Mouse (Mus musculus) heart, embryonic 12.5 days (tissue): ENCODE results near the gene Jmjd7. TPM values are rescaled to one million over a fixed set of nuclear protein-coding genes. Genes with fewer than 3 reads are reported as not detected.

ENCODE experiments used
- ATAC-seq: fragments of 200-750 bp; cut with Nextera tagmentation; 2 replicates; pipeline ENCODE4 v1.8.0; 2017; ENCODE audit warnings: moderate TSS enrichment, moderate library complexity; ENCODE audit not compliant: insufficient number of reproducible peaks, low FRiP score
- H3K27ac ChIP-seq: fragments of 300-500 bp; sonication (generic); 2 replicates; pipeline ENCODE4 v1.5.1; 2016; ENCODE audit warnings: mild to moderate bottlenecking, moderate library complexity; ENCODE audit not compliant: poor library complexity, severe bottlenecking
- H3K27me3 ChIP-seq: fragments of 300-500 bp; sonication (generic); replicated peaks from 2 replicates; pipeline ENCODE4 v1.6.1; 2016; ENCODE audit warnings: mild to moderate bottlenecking, moderate library complexity
- H3K36me3 ChIP-seq: fragments of 300-500 bp; sonication (generic); 2 replicates; pipeline ENCODE4 v1.6.1; 2016; ENCODE audit warnings: mild to moderate bottlenecking, moderate library complexity
- H3K4me1 ChIP-seq: fragments of 300-500 bp; sonication (generic); replicated peaks from 2 replicates; pipeline ENCODE4 v1.6.1; 2016; ENCODE audit warnings: mild to moderate bottlenecking
- H3K4me2 ChIP-seq: fragments of 300-500 bp; sonication (generic); 2 replicates; pipeline ENCODE4 v1.6.1; 2016; ENCODE audit warnings: mild to moderate bottlenecking, moderate library complexity
- H3K4me3 ChIP-seq: fragments of 300-500 bp; sonication (generic); 2 replicates; pipeline ENCODE4 v1.5.1; 2016; ENCODE audit warnings: mild to moderate bottlenecking
- H3K9ac ChIP-seq: fragments of 300-500 bp; sonication (generic); 2 replicates; pipeline ENCODE4 v1.6.1; 2016; ENCODE audit warnings: mild to moderate bottlenecking, moderate library complexity
- H3K9me3 ChIP-seq: fragments of 300-500 bp; sonication (generic); replicated peaks from 2 replicates; pipeline ENCODE4 v1.6.1; 2016; ENCODE audit warnings: mild to moderate bottlenecking, moderate library complexity
- WGBS: fragments of 180-500 bp; shearing (Covaris S2); methylation state at CpG from one replicate; pipeline ENCODE4 v1.1.7; 2016; 5-methylcytosine and 5-hydroxymethylcytosine counted together
- polyA plus RNA-seq: library from polyadenylated mRNA; unstranded; fragments of >200 nt; fragmentation: Nextera tagmentation; extraction: Ambion mirVana; gene quantifications from 2 replicates; pipeline ENCODE4 v1.2.1, GENCODE M21; 2016

The Jmjd7 gene
- polyA plus RNA-seq, 1 experiment from 2014 or later: 13.1 TPM

DNA sequence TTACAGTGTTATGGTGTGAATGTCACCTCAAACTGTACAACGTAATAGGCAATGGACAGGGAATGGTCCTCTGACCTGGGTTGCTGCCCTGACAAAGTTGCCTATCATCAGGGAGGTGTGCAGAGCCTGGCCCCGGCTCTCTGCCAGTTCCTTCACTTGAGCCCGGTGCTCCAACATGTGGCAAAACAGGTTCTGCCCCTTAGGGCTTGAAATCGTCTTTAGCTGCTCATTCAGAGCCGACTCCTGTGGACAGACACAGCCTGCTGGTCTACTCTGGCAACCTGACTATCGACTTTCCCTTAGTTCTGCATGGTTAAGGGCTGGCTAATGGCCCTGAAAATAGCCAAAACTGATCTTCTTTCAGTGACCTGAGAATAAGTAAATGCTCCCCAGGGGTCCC is 32.9 kb downstream of the Jmjd7 start:
- no peak for ATAC-seq
- Histone ChIP-seq H3K27me3 (peaks cover 8% of the 10 kb centered on the region; the same call in 1 of the 2 replicates), H3K4me3 (no peak overlapping the region), H3K27ac (no peak overlapping the region), H3K9me3 (no peaks in the 10 kb centered on the region), H3K4me2 (no peak overlapping the region), H3K9ac (no peak overlapping the region), H3K36me3 (no peaks in the 10 kb centered on the region), H3K4me1 (peaks cover 2% of the 10 kb centered on the region; the same call in 1 of the 2 replicates)
- WGBS: 71% methylated on average over 6 of the region's 6 CpGs

DNA sequence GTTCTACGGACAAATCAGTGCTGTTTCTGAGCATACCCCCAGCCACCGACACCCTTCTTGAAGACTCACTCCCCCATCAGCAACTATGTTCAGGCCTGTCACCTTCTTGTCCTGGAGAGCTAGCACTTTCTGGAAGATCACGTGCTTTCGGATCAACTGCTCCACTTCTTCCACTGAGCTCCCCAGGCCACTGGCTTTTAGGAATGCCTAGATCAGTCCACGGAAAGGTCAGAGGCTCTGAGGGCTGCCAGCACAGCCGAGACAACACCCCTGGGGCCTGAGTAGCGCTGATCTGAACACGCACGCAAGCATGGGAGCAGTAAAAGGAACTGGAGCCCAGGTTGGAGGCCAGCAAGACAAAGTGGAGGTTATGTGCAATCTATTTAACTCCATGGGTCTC is 33.4 kb downstream of the Jmjd7 start:
- no peak for ATAC-seq
- WGBS: 75% methylated on average over 9 of the region's 9 CpGs
- H3K27ac ChIP-seq: no peak overlapping the region

DNA sequence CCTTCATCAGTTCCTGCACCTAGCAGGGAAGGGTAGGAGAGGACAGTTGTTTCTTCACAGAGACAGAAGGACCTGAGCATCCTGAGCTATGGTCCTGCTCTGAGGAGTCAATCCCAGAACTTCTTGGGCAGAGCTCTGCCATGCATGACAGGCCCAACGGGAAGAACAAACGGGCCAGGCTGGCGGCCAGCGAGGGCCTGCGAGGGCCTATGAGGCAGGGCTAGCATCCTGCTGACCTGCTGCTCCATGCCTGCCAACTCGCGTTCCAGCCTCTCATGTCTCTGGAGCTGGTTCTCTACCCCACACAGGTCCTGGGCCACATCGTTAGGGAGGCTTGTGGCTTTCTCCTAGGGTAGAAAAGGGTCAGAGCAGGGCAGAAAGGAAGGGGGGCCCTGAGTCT is 35.0 kb downstream of the Jmjd7 start:
- no peaks in the 10 kb centered on the region for H3K9me3 ChIP-seq
- no peaks in the 10 kb centered on the region for H3K36me3 ChIP-seq
- peaks cover 8% of the 10 kb centered on the region; the same call in 1 of the 2 replicates for H3K27me3 ChIP-seq
- no peaks in the 10 kb centered on the region for H3K4me1 ChIP-seq
- no peak for ATAC-seq
- no peak overlapping the region for H3K4me2 ChIP-seq
- no peak overlapping the region for H3K9ac ChIP-seq
- 77% methylated on average over 8 of the region's 8 CpGs for WGBS
- no peak overlapping the region for H3K4me3 ChIP-seq
- no peak overlapping the region for H3K27ac ChIP-seq

More for the DNA sequence above, 33.4 kb downstream of the Jmjd7 start:
- H3K36me3 ChIP-seq: no peaks in the 10 kb centered on the region
- no peaks in the 10 kb centered on the region for H3K9me3 ChIP-seq
- no peak overlapping the region for H3K9ac ChIP-seq
- peaks cover 8% of the 10 kb centered on the region; the same call in 1 of the 2 replicates for H3K27me3 ChIP-seq
- no peak overlapping the region for H3K4me3 ChIP-seq
- H3K4me1 ChIP-seq: no peaks in the 10 kb centered on the region; the same call in 1 of the 2 replicates
- no peak overlapping the region for H3K4me2 ChIP-seq

DNA sequence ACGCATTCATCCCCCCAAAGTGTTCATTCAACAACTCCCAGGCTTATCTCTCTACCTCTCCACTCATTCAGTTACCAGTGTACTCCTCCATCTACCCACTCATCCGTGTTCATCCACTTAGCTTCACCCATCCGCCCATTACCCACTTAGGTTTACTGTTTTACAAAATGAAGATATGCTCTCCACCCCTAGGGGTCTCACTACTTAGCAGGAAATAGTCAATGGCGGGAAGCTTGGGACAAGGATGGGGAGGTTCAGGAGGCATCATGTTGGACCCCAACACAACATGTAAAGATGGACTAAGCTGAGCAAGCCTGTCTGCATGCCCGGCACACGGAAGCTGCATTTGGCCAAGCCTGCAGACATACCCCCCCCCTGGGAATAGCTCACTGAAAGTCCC is 37.4 kb downstream of the Jmjd7 start:
- no peaks in the 10 kb centered on the region for H3K4me1 ChIP-seq
- H3K36me3 ChIP-seq: no peaks in the 10 kb centered on the region
- H3K27ac ChIP-seq: no peak overlapping the region
- H3K9ac ChIP-seq: no peak overlapping the region
- WGBS: 72% methylated on average over 6 of the region's 6 CpGs
- no peak overlapping the region for H3K4me3 ChIP-seq
- H3K4me2 ChIP-seq: no peak overlapping the region
- no peak for ATAC-seq
- peaks cover 11% of the 10 kb centered on the region for H3K27me3 ChIP-seq
- no peaks in the 10 kb centered on the region for H3K9me3 ChIP-seq

DNA sequence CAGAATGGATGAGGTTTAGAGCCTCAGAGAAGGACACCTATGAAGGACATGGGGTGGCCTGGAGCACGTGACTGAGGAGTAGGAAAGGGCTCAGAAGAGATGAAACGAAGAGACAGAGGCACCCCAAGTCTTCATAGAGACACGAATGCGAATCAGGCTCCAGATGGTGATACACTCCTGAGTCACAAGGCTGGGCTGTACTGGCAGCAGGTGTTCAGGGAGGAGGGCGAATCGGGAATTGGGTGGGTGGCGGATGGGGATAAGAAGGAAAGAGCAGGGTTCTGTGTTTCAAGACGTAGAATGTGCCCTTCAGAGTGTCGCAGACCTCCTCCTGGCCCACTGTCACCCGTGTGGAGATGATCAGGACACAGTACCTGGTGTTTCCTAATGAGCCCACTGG is 38.0 kb downstream of the Jmjd7 start:
- H3K4me3 ChIP-seq: no peak overlapping the region
- no peak overlapping the region for H3K4me2 ChIP-seq
- no peak for ATAC-seq
- no peak overlapping the region for H3K9ac ChIP-seq
- H3K4me1 ChIP-seq: no peaks in the 10 kb centered on the region
- 85% methylated on average over 10 of the region's 10 CpGs for WGBS
- no peak overlapping the region for H3K27ac ChIP-seq
- peaks cover 17% of the 10 kb centered on the region for H3K27me3 ChIP-seq
- no peaks in the 10 kb centered on the region for H3K36me3 ChIP-seq
- H3K9me3 ChIP-seq: no peaks in the 10 kb centered on the region

DNA sequence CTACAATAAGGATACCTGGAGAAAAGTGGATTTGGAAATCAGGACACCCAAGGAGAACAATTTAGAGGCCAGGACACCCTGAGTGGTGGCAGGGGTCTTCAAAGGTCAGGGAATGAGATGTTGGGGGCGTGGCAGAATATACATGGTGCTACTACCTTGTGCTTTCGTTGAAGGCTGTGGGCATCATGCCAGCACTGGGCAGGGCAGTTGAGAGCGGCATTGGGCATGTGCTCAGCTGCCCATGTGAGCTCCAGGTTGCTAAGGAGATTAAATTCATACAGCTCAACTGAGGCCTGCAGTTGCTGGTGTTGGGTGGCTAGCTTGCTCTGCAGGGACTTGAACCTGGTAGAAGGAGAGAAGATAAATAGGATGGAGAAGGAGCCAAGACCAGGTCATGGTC is 38.9 kb downstream of the Jmjd7 start:
- ATAC-seq: no peak
- Histone ChIP-seq H3K27me3 (peaks cover 19% of the 10 kb centered on the region), H3K36me3 (no peaks in the 10 kb centered on the region), H3K4me2 (no peak overlapping the region), H3K27ac (no peak overlapping the region), H3K4me3 (no peak overlapping the region), H3K9ac (no peak overlapping the region), H3K9me3 (no peaks in the 10 kb centered on the region), H3K4me1 (no peaks in the 10 kb centered on the region)
- WGBS: 84% methylated on average over 3 of the region's 3 CpGs

DNA sequence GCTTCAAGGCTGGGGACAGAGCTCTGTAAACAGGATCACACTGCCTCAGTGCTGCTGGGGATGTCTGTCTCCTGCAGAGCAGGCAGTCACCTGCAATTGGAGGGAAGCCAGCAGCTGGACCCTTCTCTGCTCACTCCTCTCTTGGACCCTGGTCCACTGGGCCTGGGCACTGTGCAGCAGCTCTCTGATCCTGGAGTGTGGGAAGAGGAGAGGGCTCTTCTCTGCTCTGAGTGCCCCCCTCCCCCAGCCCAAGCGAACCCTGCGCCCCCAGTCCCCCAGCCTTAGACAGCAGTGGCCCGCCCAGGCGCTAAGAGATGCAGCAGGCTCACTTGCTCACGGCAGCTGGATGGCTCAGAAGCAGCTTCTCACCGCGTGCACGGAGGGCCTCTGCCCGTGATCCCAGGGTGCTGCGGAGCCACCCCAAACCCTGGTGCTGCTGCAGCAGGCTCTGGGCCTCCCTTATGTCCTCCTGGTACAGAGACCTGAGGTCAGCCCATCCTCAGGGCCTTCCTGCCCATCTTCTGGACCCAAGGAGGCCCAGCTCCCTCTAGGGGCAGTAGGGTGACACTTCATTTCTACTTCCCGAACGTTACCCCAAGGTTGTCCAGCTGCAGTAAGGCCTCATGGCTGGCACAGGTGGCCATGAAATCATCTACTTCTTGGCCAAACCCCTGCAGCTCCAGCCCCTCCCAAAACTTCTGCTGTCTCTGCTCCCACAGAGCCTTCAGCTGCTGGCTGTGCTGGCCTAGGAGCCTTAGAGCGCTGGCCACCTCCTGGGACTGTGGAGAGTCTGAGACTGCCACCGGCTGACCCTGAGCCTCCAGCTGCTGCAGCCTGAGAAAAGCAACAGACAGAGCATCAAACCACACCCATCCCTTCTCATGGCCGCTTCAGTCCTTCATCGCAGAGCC is 41.5 kb downstream of the Jmjd7 start:
- Histone ChIP-seq H3K4me1 (no peaks in the 10 kb centered on the region), H3K27me3 (peaks cover 19% of the 10 kb centered on the region), H3K4me3 (no peak overlapping the region), H3K9me3 (no peaks in the 10 kb centered on the region), H3K9ac (no peak overlapping the region), H3K36me3 (no peaks in the 10 kb centered on the region), H3K4me2 (no peak overlapping the region), H3K27ac (no peak overlapping the region)
- 41% methylated on average over 16 of the region's 16 CpGs for WGBS
- no peak for ATAC-seq

DNA sequence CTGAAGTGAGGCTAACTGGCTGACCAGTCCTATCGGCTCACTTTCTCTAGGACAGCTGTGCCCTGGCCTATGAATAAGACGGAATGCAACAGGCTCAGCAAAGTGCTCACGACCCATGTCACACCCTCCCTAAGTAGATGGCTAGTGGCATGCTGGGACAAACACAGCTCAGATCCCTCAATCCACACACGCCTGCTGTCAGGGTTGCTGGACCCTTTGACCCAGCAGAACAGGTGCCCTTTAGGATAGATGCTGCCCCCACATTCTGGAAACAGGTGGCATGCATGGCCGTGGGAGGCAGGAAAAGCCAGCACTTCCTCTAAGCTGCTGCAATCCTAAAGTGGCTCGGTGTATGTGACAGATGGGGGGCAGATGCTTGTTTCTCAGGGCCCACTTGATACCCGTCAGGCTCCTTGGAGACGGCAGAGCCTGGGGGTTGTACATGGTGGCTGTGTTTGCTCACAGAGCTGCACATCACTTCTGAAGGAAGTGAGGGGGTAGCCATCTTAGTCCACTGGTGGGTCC is 42.2 kb downstream of the Jmjd7 start:
- ATAC-seq: no peak
- Histone ChIP-seq H3K9ac (no peak overlapping the region), H3K4me3 (no peak overlapping the region), H3K27me3 (peaks cover 19% of the 10 kb centered on the region), H3K4me2 (no peak overlapping the region), H3K27ac (no peak overlapping the region), H3K4me1 (no peaks in the 10 kb centered on the region), H3K9me3 (no peaks in the 10 kb centered on the region), H3K36me3 (no peaks in the 10 kb centered on the region)
- 68% methylated on average over 8 of the region's 8 CpGs for WGBS

DNA sequence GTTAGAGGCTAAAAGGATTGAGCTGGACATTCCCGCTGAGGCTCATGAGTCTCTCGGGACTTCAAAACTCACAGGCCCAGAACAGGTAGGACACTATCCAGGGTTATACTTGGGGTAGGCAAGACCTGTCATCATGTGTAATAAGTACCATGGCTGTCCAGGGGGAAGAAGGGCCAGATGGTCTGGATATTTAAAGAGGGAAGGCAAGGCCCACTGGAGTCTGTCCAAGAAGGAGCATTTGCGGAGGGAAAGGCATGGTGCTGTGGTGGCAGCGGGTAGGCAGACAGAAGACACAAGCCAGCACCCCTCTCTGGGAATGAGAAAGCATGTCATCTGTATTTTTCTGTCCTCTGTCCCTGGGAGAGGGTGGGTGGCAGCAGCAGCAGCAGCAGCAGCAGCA is 46.8 kb downstream of the Jmjd7 start:
- WGBS: 78% methylated on average over 4 of the region's 4 CpGs
- ATAC-seq: no peak
- no peaks in the 10 kb centered on the region for H3K9me3 ChIP-seq
- no peak overlapping the region for H3K4me3 ChIP-seq
- no peak overlapping the region for H3K4me2 ChIP-seq
- H3K27ac ChIP-seq: no peak overlapping the region
- no peak overlapping the region for H3K9ac ChIP-seq
- H3K27me3 ChIP-seq: peaks cover 48% of the 10 kb centered on the region
- peaks cover 8% of the 10 kb centered on the region for H3K4me1 ChIP-seq
- H3K36me3 ChIP-seq: no peaks in the 10 kb centered on the region

DNA sequence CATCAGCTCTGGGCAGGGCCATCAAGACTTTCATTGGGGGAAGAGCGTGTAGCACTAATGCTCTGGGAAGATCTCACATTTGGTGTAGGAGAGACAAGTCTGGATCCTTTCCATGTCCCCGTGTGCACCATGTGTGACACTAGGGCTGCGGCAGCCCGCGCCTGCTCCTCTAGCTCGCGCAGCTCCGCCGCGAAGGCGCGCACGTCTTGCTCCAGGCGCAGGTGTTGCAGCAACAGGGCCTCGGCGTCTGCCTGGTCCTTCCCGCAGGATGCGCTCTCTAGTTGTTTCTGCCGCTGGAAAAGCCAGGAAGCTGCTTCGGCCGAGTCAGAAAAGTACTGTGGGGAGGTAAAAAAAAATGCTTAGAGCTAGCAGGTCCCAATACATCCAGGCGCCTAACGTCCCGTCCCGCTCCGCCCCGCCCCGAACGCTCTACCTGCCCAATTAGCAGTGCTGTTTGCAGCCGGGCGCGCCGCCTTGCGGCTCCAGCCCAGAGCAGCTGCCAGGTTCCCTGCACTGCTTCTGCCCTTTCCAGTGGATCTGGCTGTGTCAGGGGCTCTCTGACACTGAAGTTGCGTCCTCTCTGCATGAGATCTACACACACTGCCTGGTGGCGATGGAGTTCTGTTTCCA is 48.9 kb downstream of the Jmjd7 start:
- no peak overlapping the region for H3K27ac ChIP-seq
- H3K9me3 ChIP-seq: no peaks in the 10 kb centered on the region
- ATAC-seq: no peak
- H3K27me3 ChIP-seq: peaks cover 46% of the 10 kb centered on the region
- 3% methylated on average over 36 of the region's 36 CpGs for WGBS
- H3K4me1 ChIP-seq: peaks cover 8% of the 10 kb centered on the region
- no peaks in the 10 kb centered on the region for H3K36me3 ChIP-seq
- peak overlapping the region; percentile 71 for H3K4me2 ChIP-seq
- 0 out of 2 replicates have a peak overlapping the region, but pooled peaks have one; percentile 22 for H3K9ac ChIP-seq
- peak overlapping the region; percentile 40 for H3K4me3 ChIP-seq
